Mouse (Mus musculus) cerebellum, adult 11-12 months (tissue): ENCODE results near the gene Ptcd3.
"Not testable (repeated sequence)": the region's sequence is repeated elsewhere in the genome, so short reads cannot be mapped to it uniquely, and the experiment has no call there.

Source experiments
- DNase-seq: peaks from one replicate; pipeline ENCODE4 v3.0.0; 2022

The Ptcd3 gene

GRCm38 (mm10) chr6:71908481-71909381, at the start of gene Ptcd3, which contains the start of gene Polr1a:
Gene Ptcd3 (minus strand): TSS chr6:71908750.
Gene Polr1a (plus strand): TSS chr6:71909053.
- peak; percentile 88 for DNase-seq

DNA sequence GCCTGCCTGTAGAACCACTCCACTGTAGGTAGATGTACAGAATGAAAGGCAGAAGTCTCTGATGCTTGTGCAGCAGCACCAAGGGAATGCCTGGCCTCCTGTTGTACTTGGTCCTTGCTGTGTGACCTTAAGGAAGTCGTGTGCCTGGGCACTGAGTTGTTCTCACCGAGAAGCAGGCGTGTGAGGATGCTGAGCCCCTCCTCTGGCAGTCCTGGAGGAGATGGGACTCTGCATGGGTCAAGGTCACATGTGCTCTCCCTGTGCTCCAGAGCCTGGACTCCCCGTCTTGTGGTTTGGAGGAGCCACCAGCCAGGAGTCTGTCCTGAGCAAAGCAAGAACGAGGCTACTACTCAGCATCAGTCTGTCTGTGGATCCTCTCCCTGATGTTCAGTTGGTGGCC, 42.6 kb upstream of the Ptcd3 start:
- no peak for DNase-seq

DNA sequence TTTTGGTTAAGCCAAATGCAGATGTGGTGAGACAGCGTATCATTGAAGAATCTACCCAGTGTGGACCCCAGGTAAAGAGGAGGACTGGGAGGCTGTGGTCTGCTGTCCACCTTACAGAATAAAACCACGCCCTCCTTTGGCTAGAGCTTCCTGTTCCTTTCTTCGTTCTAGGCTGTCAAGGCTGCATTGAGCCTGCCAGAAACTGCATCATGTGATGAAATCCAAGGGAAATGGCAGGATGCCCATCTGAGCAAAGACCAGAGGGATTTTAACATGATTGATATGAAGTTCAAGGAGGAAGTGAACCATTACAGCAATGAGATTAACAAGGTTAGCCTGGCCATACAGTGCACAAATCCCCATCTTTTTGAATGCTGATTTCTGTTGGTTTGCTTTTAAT, 42.0 kb upstream of the Ptcd3 start:
- DNase-seq = no peak

DNA sequence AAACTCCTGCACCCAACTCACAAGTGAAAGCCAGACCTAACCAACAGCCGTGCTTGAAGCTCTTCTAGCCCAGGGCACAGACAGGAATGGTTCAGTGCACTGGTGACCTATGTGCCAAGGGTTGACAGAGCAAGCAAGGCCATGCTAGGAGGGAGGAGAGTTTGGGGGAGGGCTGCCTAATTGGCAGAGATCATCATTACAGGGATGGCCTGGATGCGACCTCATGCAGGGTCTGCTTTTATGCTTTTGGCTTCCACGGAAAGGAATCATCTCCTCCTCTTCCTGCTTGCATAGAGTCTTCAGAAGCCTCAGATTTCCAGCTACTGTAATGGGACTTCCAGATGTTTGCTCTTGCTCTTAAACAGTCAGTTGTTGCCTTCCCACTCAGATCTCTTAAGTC, 41.2 kb upstream of the Ptcd3 start:
- DNase-seq = no peak

- no peak for DNase-seq
Measured at GRCm38 (mm10) chr6:71946121-71946520, 37.6 kb upstream of the Ptcd3 start.

DNA sequence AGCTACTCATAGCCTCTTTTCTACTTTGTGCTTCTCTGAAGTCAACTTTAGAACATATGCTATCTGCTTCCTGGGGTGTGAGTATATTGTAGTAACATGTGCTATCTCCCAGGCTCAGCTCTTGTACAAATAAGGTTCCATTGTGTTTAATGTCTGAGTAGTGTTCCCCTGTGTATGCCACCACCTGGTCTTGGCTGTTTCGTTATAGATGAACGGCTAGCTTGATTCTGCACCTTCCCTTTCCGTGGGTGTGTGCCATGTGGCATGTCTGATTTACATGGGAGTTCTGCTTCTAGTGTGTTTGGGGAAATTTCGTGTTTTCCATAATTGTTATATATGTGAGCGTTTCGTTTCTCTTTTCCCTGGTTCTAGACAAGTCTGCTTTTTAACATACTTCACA, 36.6 kb upstream of the Ptcd3 start:
- DNase-seq = no peak

DNA sequence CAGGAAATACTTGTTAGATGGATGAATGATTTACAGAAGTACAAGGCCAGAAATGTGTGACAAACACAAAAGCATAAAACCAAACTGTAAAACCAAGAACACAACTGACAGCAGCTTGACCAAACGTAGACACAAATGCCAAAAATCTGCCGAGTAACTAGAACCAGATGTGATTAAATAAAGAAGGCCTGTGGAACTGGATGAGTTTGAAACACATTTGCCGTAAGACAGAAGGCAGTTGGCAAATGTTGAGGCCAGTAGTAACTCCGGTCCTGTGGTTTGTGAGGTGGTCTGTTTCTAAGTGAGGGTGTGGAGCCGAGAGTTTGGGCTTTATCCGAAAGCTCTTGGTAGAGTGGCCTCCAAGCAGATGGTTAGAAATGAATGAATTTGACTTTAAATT, 32.4 kb upstream of the Ptcd3 start:
- DNase-seq = no peak

DNA sequence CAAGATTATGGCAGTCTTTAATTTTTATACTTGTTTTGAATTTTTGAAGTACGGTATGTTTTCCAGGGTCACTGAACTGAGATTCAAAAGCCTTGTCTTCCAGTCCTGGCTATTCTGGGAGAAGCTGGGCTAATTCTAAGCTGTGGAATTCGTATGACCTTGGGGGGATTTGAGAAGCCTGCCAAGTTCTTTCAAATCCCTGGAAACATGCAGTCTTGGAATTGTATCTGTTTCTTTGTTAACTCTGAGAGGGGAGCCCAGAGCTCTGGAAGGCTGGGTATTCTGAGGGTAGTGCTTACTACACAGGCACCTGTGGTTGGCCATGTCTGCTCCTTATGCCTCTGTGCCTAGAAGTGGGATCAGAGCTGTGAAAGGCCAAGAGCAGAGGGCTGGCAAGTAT, 27.2 kb upstream of the Ptcd3 start:
- no peak for DNase-seq

GRCm38 (mm10) chr6:71934081-71934556, 25.6 kb upstream of the Ptcd3 start:
- DNase-seq = no peak

- DNase-seq = no peak
Measured at GRCm38 (mm10) chr6:71932347-71932746, 23.8 kb upstream of the Ptcd3 start.

DNA sequence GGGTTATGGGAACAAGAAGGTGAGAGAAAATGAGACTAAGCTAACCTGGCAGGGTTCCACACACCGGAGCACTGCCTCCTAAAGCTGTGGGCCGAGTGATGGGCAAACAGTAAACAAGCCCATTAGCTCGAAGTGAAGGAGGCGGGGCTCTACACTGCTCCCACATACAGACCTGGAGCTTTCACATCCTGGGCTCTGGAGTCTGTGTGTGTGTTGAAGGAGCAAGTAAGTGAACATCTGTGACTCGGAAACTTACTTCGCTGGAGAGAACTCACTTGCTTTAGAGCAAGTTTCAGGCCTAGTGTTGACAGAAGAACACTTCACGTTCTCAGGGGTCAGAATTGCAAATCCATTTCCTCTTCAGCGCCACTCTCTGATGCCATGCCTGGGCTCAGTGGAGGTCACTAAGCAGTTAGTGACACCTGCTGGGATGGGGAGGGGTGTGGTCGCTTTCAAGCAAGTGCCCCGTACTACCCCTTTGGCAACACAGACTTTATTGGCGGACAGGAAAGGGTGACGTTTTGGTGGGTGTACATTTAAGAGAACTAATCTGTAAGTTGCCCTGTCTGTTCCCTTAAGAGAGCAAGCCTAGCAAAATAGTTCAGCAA, 22.4 kb upstream of the Ptcd3 start:
- no peak for DNase-seq

GRCm38 (mm10) chr6:71930053-71930452, 21.5 kb upstream of the Ptcd3 start:
- DNase-seq = no peak

DNA sequence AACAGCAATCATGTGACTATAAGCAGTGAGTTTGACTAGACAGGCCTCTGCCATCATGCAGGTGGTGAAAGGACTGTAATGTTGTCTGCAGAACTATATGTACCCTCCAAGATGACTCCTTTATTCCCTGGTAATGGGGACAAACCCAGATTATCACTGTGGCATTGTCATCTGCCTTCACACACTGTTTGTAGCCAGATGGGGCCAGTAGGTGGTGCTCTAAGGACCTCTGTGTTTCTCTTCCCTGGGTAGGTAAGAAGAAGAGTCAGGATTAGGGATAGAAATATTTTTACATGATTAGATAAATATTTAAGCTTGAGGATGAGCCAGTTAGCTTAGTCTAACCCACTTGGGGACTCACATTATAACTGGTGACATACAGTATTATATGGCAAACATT, 19.4 kb upstream of the Ptcd3 start:
- DNase-seq = peak; percentile 63

DNA sequence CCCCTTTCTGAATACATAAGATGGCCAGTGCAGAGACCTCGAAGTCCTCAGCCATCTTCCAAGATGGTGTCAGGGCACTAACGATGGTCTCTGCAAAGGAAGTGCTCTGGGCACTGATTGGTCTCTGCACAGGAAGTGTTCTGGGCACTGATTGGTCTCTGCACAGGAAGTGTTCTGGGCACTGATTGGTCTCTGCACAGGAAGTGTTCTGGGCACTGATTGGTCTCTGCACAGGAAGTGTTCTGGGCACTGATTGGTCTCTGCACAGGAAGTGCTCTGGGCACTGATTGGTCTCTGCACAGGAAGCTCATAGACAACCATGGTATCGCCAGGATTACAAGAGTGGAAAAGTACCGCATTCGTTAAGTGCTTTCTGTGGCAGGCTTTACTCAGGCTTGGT, 16.7 kb upstream of the Ptcd3 start:
- not testable (repeated sequence) for DNase-seq

- no peak for DNase-seq
Measured at GRCm38 (mm10) chr6:71920752-71921151, 12.2 kb upstream of the Ptcd3 start.

- DNase-seq = no peak
Measured at GRCm38 (mm10) chr6:71911686-71912450, 3.3 kb upstream of the Ptcd3 start.

DNA sequence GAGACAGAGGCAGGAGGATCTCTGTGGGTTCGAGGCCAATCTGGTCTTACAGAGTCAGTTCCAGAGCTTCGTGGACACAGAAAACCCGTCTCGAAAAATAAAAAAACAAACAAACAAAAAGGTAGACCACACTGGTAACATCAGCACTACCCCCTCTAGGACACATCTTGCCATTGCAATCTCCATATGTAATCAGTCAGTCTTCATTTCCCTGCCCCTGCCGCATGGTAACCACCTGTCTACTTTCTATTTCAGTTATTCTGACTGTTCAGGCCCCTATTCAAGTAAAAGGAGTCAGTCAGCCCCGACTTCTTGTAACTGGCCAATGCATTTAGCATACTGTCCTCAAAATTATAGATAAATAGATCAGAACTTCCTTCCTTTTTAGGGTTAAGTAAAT, 1.3 kb upstream of the Ptcd3 start:
- no peak for DNase-seq

DNA sequence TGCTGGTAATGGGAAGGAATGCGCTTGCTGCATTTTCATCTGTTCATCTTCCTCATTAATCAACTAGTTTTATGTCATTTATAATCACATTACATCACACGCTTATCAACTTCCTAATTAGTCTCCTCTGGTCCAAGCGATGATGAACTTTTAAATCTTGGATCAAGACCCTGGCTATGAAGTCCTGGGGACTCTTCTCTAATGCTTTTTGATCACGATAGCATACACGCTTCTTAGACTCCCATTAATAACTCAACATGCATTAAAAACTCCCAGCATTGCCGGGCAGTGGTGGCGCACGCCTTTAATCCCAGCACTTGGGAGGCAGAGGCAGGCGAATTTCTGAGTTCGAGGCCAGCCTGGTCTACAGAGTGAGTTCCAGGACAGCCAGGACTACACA, 834 bp upstream of the Ptcd3 start:
- DNase-seq = no peak

DNA sequence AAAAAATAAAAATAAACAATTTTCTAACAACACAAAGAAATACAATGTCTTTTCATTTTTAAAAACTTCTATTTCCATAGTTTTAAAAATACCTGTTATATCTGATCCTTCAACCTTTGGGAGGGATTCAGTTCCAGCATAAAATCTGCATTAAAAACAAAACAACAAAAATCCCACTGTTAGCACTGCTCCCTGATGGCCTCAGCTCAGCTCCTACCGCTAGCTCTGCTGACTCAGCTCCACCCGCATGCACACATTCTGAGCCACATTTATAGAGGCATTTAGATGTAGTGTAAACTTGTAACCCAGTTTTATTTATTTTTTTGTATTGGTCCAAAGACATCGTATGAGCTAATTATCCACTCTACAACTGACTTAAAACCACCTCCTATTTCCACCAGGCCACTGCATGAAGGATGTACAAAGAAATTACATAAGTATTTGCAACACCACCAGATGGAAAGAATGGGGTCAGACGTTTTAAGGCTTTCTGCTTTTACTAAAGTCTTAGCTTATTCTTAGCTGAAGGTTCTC, 781 bp downstream of the Ptcd3 start:
- no peak for DNase-seq

DNA sequence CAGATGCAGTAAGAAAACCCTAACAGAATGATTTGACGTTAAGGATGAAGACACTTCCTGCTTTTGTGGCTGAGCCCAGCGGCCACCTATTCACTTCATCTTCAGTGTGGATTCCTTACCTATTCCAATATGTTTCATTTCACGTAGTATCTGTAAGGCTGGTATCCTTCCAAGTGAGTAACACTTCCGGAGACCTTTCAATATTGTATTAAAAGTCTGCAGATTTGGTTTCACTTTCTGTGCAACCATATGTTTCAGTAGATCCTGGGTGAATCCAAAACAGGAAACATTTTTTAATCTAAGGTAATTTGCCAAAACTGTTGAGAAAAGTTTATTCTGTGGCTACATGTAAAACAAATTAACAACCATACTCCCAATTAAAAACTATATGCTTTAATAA, 15.3 kb downstream of the Ptcd3 start:
- no peak for DNase-seq

DNA sequence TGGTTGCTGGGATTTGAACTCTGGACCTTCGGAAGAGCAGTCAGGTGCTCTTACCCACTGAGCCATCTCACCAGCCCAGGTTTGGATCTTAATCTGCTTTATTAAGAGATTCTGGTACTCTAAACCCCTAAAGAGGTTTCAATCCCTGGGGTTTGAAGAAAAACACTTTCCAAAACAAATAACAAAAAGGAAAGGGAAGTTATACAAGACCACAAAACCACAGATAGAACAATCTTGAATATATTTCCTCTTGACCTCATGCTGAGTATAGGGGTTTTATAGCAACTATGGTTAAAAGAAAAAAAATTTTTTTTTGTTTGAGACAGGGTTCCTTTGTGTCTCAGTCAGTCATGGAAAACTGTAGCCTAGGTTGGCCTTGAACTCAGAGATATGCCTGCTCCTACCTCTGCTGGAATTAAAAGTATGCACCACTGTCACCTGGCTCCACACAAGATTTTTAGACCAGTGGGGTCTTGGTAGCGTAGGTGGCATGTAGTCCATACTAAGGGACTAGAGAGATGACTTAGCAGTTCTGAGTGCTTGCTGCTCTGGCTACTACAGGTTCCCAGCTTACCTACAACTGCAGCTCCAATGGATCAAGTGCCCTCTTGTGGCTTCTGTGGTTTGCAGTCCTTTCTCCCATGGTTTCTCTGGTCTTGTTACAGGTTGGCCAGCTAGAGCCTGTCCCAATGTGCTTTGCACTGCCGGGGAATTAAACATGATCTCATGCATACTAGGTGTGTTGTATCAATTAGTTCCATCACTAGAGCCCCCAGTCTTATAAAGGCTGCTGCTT, 30.4 kb downstream of the Ptcd3 start:
- DNase-seq = no peak

GRCm38 (mm10) chr6:71871396-71871795, 37.2 kb downstream of the Ptcd3 start:
- no peak for DNase-seq
